Mouse (Mus musculus) frontal cortex, postnatal 10 days (tissue): ENCODE measurements at regions not wholly inside any gene's neighbourhood (a gene's known extent, or its start where the extent isn't known, plus 50 kb on each side); places are given as distances from the start of the nearest gene placed in this dataset.

Source experiments
- DNase-seq, 2 experiments: peaks; one replicate each; pipeline ENCODE4 v3.0.0; 2022; ENCODE audit warnings: low spot score in 2 of 2, mixed read lengths in 1 of 2

DNA sequence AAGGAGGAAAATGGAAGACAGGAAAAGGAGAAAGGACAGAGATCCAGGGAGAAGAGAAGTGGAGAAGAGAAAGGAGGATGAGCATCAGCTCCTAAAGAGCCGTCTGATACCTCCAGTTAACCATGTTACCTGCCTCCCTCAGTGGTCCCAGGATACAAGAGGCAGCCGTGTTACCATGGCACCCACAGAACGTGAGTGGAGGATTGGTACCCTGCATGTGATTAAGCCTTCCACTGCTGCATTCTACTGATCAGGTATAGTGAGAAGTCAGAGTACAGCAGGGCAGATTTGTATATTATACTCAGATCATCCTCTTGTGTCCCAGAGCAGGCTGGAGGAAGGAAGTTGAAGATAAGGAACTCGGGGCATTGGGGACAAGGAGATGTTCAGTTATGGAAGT, 115.5 kb upstream of the Tas2r119 start:
- no peak for DNase-seq

DNA sequence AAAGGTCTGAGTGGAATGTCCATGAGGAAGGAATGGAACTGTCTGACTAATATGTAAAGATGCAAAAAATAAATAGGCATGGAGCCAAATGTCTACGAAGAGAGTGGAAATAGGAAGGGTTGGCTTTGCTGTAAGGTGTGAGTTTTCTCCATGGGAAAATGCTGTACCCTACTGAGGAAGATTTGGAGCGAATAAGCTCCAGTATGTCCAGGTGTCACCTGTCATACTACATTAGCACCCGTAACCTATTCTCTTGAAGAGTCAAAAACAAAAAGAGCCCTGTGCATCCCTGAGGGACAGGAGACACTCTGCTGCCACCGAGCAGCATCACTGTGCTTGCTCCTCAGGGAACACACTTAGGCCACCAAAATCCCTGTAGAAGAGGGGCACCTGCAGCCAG, 95.0 kb upstream of the Tas2r119 start:
- no peak for DNase-seq

DNA sequence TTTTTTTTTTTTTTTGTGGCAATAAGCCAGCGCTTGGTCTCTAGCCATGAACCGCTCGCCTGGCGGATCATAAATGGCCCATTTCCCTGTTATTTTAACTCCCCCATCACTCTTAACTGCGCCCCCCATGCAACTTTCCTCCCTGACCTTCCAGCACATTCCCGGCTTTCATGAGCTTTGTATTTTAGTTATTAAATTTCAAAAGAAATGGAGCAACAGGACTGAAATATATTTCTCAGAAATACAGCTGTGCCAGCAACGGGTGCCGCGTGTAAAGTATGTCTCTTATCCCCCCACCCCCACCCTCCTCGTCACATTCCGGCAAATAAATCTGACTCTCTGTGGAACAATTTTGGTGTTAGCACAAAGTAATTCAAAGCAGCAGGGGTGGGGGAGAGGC, 83.2 kb upstream of the Tas2r119 start:
- no peak for DNase-seq

DNA sequence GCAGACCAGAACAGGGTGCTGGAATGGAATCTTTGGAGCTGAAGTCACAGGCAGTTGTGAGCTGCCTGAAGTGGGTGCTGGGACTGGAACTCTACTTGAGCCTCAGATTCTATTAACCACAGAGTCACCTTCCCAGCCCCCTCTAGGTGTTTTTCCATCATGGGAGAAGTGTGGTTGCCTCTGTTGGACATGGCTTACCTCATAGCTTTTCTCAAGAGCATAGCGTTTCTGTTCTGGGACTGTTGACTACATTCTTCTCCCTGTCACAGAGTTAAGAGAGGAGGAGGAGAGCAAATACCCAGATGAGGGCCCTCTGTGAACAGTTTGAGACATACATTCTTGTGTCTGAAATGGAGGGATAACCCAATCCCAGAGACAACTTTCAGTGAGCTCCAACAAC, 81.5 kb upstream of the Tas2r119 start:
- no peak for DNase-seq

DNA sequence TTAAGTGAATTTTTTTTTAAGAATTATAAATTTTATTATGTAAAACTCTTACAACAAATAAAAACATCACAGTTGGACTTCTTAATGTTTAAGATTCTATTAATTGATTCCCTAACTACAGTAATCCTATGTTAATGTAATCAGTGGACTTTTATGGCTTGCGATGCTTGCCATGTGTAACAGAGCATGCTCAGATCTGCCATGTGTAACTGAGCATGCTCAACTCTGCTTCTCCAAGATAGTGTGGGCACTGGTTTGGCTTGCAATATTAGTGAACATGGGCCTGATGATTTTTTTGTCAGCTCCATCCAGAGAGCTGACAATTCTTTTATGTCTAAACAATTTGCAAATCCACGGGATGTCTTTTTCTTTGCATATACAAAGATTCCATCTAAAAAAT, 66.4 kb upstream of the Tas2r119 start:
- no peak for DNase-seq
